Mouse (Mus musculus) heart, adult 8-10 months (tissue): ENCODE measurements around the gene Rnf166. TPM values are rescaled to one million over a fixed set of nuclear protein-coding genes. Genes with fewer than 3 reads are reported as not detected.

Source experiments
- microRNA-seq: library from miRNA; unstranded; fragments of <30 nt; microRNA quantifications from one replicate; pipeline ENCODE4 v1.2.0, GENCODE M21; 2022
- total RNA-seq, 4 experiments: library from RNA; stranded (reverse); gene quantifications; 2 replicates each; pipeline ENCODE4 v1.2.4; 2022

Rnf166 gene
- total RNA-seq, 4 experiments from 2014 or later, result 38.4 to 68.1 (median 57.1) TPM

Small RNA genes within 50 kb of the gene (microRNA-seq; reads per million reads assigned to microRNA genes)
- not detected for gene Gm24366

Other genes starting within 250 kb of the Rnf166 start
- 10 to 100 TPM; 18.1 to 23.2 (median 21.3) TPM for gene Zfpm1, start 193.9 kb downstream of the Rnf166 start, total RNA-seq
- not detected for gene Trhr2, start 115.3 kb downstream of the Rnf166 start, total RNA-seq
- 10 to 100 TPM; 21.2 to 24.0 (median 22.4) TPM for gene Zc3h18, start 99.5 kb downstream of the Rnf166 start, total RNA-seq
- not detected for gene Il17c, start 54.0 kb downstream of the Rnf166 start, total RNA-seq
- gene Cyba, start 43.1 kb downstream of the Rnf166 start, total RNA-seq, result 10 to 100 TPM; 39.2 to 50.2 (median 44.5) TPM
- gene Mvd, start 32.6 kb downstream of the Rnf166 start, total RNA-seq, result 1 to 10 TPM; 3.9 to 5.6 (median 4.9) TPM
- 10 to 100 TPM in 2 of 4 experiments, 1 to 10 TPM in 2; 2.7 to 14.4 (median 8.2) TPM for gene Snai3, start 15.3 kb downstream of the Rnf166 start, total RNA-seq
- gene Ctu2, start 79 bp upstream of the Rnf166 start, total RNA-seq, result 10 to 100 TPM in 1 of 4 experiments, 1 to 10 TPM in 3; 5.0 to 12.4 (median 7.7) TPM
- gene Piezo1, start 75.3 kb upstream of the Rnf166 start, total RNA-seq, result 10 to 100 TPM; 13.2 to 17.4 (median 13.7) TPM
- 1 to 10 TPM; 1.9 to 2.4 (median 2.2) TPM for gene Cdt1, start 92.0 kb upstream of the Rnf166 start, total RNA-seq
- 10 to 100 TPM; 39.5 to 50.6 (median 44.3) TPM for gene Aprt, start 100.8 kb upstream of the Rnf166 start, total RNA-seq
- gene Galns, start 135.4 kb upstream of the Rnf166 start, total RNA-seq, result 1 to 10 TPM; 3.5 to 5.2 (median 4.4) TPM
- gene Trappc2l, start 135.6 kb upstream of the Rnf166 start, total RNA-seq, result 10 to 100 TPM; 62.8 to 66.2 (median 63.3) TPM
- gene Pabpn1l, start 146.7 kb upstream of the Rnf166 start, total RNA-seq, result under 1 TPM in 2 of 4 experiments, not detected in 2; 0.24 to 0.57 TPM
- gene Cbfa2t3, start 223.0 kb upstream of the Rnf166 start, total RNA-seq, result 10 to 100 TPM; 15.1 to 22.1 (median 18.2) TPM